Mouse (Mus musculus) cerebellum, postnatal 14 days (tissue): ENCODE results near the gene Mycn.

Experiments
- DNase-seq, 2 experiments: peaks; one replicate each; pipeline ENCODE4 v3.0.0; 2021; ENCODE audit warnings: mixed read lengths in 2 of 2

Gene Mycn

GRCm38 (mm10) chr12:12924446-12924845 is 17.3 kb downstream of the Mycn start:
- no peak for DNase-seq

- DNase-seq = no peak
Measured at GRCm38 (mm10) chr12:12920166-12921157, 21.3 kb downstream of the Mycn start.

- no peak for DNase-seq
Measured at GRCm38 (mm10) chr12:12916298-12916697, 25.4 kb downstream of the Mycn start.

GRCm38 (mm10) chr12:12910356-12910979 is 31.2 kb downstream of the Mycn start:
- DNase-seq = no peak

- no peak for DNase-seq
Measured at GRCm38 (mm10) chr12:12909631-12910277, 32.0 kb downstream of the Mycn start.

DNA sequence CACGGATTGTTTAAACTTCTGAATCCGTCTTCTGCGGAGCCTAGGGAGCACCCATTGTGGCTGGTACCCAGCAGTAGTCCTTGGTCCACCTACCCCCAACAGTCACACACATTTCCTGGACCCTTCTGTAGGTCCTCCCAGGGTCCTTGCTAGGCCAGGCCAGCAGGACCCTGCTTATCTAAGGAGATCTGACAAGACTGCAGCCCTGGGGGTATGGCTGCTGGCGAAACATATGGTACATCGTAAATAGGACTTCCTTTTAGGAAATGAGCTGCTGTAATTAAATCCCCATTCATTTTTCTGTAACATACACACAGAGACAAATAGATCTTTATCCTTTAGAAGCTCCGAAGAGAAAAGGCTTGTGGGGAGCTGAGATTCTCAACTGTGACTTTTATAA is 34.9 kb downstream of the Mycn start:
- DNase-seq = no peak

- DNase-seq = peak in 1 of 2 experiments; percentile 22
Measured at GRCm38 (mm10) chr12:12906321-12906720, 35.4 kb downstream of the Mycn start.

DNA sequence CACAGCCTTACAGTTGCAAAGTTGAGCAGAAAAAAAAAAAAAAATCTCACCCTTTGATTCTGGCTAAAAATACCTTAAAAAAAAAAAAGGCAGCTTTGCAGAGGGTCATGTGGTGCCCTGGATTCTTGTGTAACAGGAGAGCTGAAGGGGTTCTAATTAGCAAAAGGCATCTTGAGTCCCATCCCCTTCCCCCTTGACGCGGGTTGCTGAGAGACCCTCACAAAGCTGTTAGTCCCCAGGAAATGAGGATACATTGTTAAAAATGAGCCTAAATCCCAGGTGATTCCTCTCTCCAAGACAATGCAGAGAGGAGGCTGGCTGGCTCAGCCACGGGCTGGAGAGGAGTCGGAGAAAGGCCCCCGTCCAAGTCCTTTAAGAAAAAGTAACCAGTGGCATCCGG is 36.6 kb downstream of the Mycn start:
- DNase-seq = peak; percentile 27 to 36

DNA sequence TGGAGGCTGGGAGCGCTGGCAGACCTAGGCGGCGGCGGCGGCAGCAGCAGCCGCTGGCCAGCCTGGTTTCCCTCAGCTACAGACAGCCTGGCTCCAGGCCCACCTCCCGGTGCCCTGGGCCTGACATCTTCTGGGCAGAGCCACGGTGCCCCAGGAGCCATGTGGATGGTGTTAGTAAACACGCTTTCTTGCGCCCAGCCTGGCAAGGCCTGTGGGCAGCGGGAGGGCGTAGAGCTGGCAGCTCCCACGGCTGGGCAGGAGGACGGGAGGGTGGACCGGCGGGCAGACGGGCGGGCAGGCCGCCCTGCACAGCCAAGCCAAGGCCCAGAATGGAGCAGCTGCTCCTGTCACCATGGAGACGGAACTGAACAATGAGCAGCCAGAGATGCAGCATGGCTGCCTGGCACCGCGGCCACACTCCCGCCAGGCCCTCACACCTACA is 37.2 kb downstream of the Mycn start:
- peak; percentile 97 for DNase-seq

- no peak for DNase-seq
Measured at GRCm38 (mm10) chr12:12904086-12904485, 37.6 kb downstream of the Mycn start.

DNA sequence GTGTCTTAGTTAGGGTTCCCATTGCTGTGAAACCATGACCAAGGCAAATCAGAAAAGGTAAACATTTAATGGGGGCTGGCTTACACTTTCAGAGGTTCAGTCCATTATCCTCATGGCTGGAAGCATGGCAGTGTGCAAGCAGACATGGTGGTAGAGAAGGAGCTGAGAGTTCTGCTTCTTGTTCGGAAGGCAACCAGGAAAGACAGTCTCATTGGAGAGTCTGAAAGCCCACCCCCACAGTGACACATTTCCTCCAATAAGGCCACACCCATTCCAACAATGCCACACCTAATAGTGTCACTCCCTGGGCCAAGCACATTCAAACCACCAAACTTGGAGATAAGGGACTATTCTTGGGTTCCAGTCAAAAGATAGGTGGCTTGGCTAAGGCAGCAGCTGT is 39.3 kb downstream of the Mycn start:
- DNase-seq = no peak

- DNase-seq = no peak
Measured at GRCm38 (mm10) chr12:12898356-12899126, 43.2 kb downstream of the Mycn start.

DNA sequence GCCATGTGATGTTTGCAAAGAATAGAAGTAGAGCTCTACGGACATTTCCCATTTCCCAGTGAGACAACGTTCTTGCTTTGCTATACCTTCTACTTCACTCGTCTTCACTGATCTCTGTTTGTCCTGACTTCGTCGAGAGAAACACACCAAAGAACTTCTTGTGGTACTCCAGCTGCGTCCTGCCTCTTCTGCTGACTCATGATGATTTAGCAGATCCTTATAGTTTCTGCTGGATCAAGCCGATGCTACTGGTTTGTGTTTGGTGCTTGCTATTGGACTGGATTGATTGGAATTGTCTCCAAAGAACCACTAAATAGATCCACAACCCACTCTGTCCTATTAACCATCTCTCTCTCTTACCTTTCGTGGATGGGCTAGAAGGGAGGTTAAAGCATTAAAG is 47.7 kb downstream of the Mycn start:
- DNase-seq = no peak

- no peak for DNase-seq
Measured at GRCm38 (mm10) chr12:12886191-12886889, 55.4 kb downstream of the Mycn start.
